ENCODE assay signal across 9 mouse cellular contexts in the genomic region with DNA sequence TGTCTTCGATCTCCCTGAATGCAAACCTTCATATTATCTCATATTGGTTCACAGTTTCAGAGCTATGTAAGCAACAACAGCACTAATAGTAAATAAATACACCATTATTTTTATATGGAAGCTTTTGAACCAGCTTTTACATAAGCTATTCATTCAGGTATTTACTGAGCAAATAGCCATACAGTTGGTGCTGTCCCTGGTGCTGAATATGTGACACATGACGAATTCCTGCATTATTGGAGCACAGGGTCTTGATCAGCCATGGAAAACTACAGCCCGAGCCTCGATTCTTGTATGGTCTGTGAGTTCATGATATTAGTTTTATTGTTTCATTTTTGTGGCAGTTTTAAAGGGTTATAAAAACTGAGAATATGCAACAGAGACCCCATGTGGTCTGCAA.
A peak's percentile ranks its signal among the peaks of the same experiment; 100 is the strongest.
DNase-seq lines count a peak whose midpoint lies in the region; TF ChIP-seq lines count a peak whose summit lies in the region.
"Had no signal": no experiment of that assay in that cellular context is flagged by ENCODE, and none has a peak within 500 bp of the region (broad histone marks: within the 10 kb centered on the region; RNA-seq: fewer than 3 reads in every experiment).

No protein-coding gene starts in this region.

- no peaks in the 10 kb centered on the region for H3K27me3 ChIP-seq in thymus, adult 2 months (ENCODE audit: control insufficient read depth, insufficient read depth, low read length)

- no peak for TF ChIP-seq CTCF in thymus, adult 2 months (IDR thresholded peaks at IDR 0.05; ENCODE audit: borderline replicate concordance, control insufficient read depth, extremely low read depth, insufficient read depth, low read length, poor library complexity)

- peak; percentile 8 for DNase-seq in heart, adult 11 months
- DNase-seq in heart, postnatal 25 days (ENCODE audit: low spot score) = no peak
- DNase-seq in thymus, postnatal 4 days = peak; percentile 9
- no peak for DNase-seq in thymus, postnatal 14 days
- DNase-seq in forelimb bud, embryonic 11.5 days (ENCODE audit: low read depth, low spot score) = peak; percentile 85
- peak; percentile 9 for DNase-seq in testis, postnatal 14 days (ENCODE audit: low spot score)
- DNase-seq in cerebellum, adult 11-12 months = no peak
- DNase-seq in thymus, adult 2 months = no peak
- DNase-seq: cerebellum, postnatal 25 days had no signal

- whole genome bisulfite sequencing in thymus, adult 2 months = 63% methylated on average over 4 of the region's 4 CpGs

- H3K27ac ChIP-seq in thymus, adult 2 months (ENCODE audit: control insufficient read depth, insufficient read depth, low read length) = no peak overlapping the region

- TF ChIP-seq POLR2A in thymus, adult 2 months (IDR thresholded peaks at IDR 0.05; ENCODE audit: control insufficient read depth, extremely low read depth, insufficient read depth, low read length, poor library complexity) = no peak

- no peaks in the 10 kb centered on the region for H3K4me1 ChIP-seq in thymus, adult 2 months (replicated peaks; ENCODE audit: control insufficient read depth, insufficient read depth, low read length)

- H3K4me3 ChIP-seq in thymus, adult 2 months (ENCODE audit: control insufficient read depth, insufficient read depth, low read length) = no peak overlapping the region

- intact Hi-C loops in heart, postnatal 25 days (cut with DNase I) = no loop called here

- no peaks in the 10 kb centered on the region for H3K36me3 ChIP-seq in thymus, adult 2 months (ENCODE audit: control insufficient read depth, insufficient read depth, low read length)

Comparison
In these comparisons a context has a peak if more than half of its experiments do, and no peak if none do; other contexts are left out.
1. DNase-seq: peak in heart, adult 11 months (single experiment), thymus, postnatal 4 days (single experiment), forelimb bud, embryonic 11.5 days (single experiment) and testis, postnatal 14 days (single experiment); none in heart, postnatal 25 days (single experiment), thymus, postnatal 14 days (single experiment), cerebellum, adult 11-12 months (single experiment) and thymus, adult 2 months (single experiment).